Mouse (Mus musculus) thymus, adult 2 months (tissue): ENCODE results near the gene Dio1.

Experiments used
- CTCF ChIP-seq: fragments of 200-500 bp; IDR thresholded peaks from 2 replicates; pipeline ENCODE4 v1.5.1; 2012; ENCODE audit warnings: mild to moderate bottlenecking, control low read depth, low read length, moderate library complexity, borderline replicate concordance; ENCODE audit not compliant: control insufficient read depth, poor library complexity, insufficient read depth; ENCODE audit errors: extremely low read depth
- POLR2A ChIP-seq: fragments of 200-500 bp; IDR thresholded peaks from 2 replicates; pipeline ENCODE4 v1.6.1; 2012; ENCODE audit warnings: mild to moderate bottlenecking, low read length, control low read depth, moderate library complexity; ENCODE audit not compliant: control insufficient read depth, poor library complexity, insufficient read depth; ENCODE audit errors: extremely low read depth

GRCm38 (mm10) chr4:107286386-107286785, 20.6 kb downstream of the Dio1 start:
- TF ChIP-seq CTCF (no peak), POLR2A (no peak)
